Mouse (Mus musculus) liver, embryonic 14.5 days (tissue): ENCODE results near the gene Zwilch. TPM values are rescaled to one million over a fixed set of nuclear protein-coding genes. Genes with fewer than 3 reads are reported as not detected.

Source experiments
- ATAC-seq: fragments of 200-750 bp; cut with Nextera tagmentation; 2 replicates; pipeline ENCODE4 v1.8.0; 2017; ENCODE audit warnings: moderate number of reproducible peaks, mild to moderate bottlenecking, moderate library complexity; ENCODE audit not compliant: insufficient read depth
- DNase-seq, 3 experiments: peaks; one replicate each; pipeline ENCODE4 v3.0.0-alpha.2; 2012 to 2013; ENCODE audit warnings: low read depth in 3 of 3, low spot score in 3 of 3
- H3K27ac ChIP-seq: fragments of 300-500 bp; sonication (generic); 2 replicates; pipeline ENCODE4 v1.5.1; 2014; ENCODE audit warnings: moderate library complexity, mild to moderate bottlenecking, control low read depth, inconsistent platforms
- H3K27me3 ChIP-seq: fragments of 300-500 bp; sonication (generic); 2 replicates; pipeline ENCODE4 v1.6.1; 2014; ENCODE audit warnings: mild to moderate bottlenecking, low read length, moderate library complexity; ENCODE audit not compliant: control insufficient read depth, insufficient read depth
- H3K36me3 ChIP-seq: fragments of 300-500 bp; sonication (generic); replicated peaks from 2 replicates; pipeline ENCODE4 v1.6.1; 2014; ENCODE audit warnings: low read depth; ENCODE audit not compliant: control insufficient read depth, insufficient read depth
- H3K4me1 ChIP-seq, 2 experiments: fragments of 200-500 bp in 1 of 2; fragments of 300-500 bp in 1 of 2; sonication (generic) in 1 of 2; replicated peaks; 2 replicates each; pipeline ENCODE4 v1.6.1; 2012 to 2014; ENCODE audit warnings: antibody characterized with exemption in 1 of 2, inconsistent platforms in 1 of 2, low read length in 1 of 2; ENCODE audit not compliant: control insufficient read depth in 2 of 2, insufficient read depth in 2 of 2
- H3K4me2 ChIP-seq: fragments of 300-500 bp; sonication (generic); 2 replicates; pipeline ENCODE4 v1.6.1; 2014; ENCODE audit warnings: low read depth, mild to moderate bottlenecking, control low read depth, moderate library complexity
- H3K4me3 ChIP-seq, 2 experiments: fragments of 200-500 bp in 1 of 2; fragments of 300-500 bp in 1 of 2; sonication (generic) in 1 of 2; 2 replicates each; pipeline ENCODE4 v1.5.1; 2012 to 2014; ENCODE audit warnings: low read depth in 2 of 2, low read length in 2 of 2, mild to moderate bottlenecking in 2 of 2, control low read depth in 1 of 2, inconsistent platforms in 1 of 2, moderate library complexity in 1 of 2; ENCODE audit not compliant: insufficient read depth in 1 of 2
- H3K9ac ChIP-seq: fragments of 300-500 bp; sonication (generic); replicated peaks from 2 replicates; pipeline ENCODE4 v1.6.1; 2014; ENCODE audit warnings: mild to moderate bottlenecking, control low read depth, moderate library complexity
- H3K9me3 ChIP-seq: fragments of 300-500 bp; sonication (generic); 2 replicates; pipeline ENCODE4 v1.6.1; 2016; ENCODE audit warnings: low read length, mixed read lengths; ENCODE audit not compliant: control insufficient read depth
- CTCF ChIP-seq: IDR thresholded peaks from 2 replicates; pipeline ENCODE4 v1.5.1; 2016; ENCODE audit warnings: antibody characterized with exemption, low read depth, control low read depth
- EP300 ChIP-seq: IDR thresholded peaks from 2 replicates; pipeline ENCODE4 v1.6.1; 2016; ENCODE audit warnings: antibody characterized with exemption, low read depth
- WGBS: fragments of 180-500 bp; shearing (Covaris S2); extraction: QIAGEN DNeasy Blood & Tissue Kit; methylation state at CpG from one replicate; pipeline ENCODE4 v1.1.7; 2014; ENCODE audit not compliant: insufficient replicate concordance; 5-methylcytosine and 5-hydroxymethylcytosine counted together
- polyA plus RNA-seq, 2 experiments: library from polyadenylated mRNA; depleted of rRNA in 1 of 2; stranded (reverse) in 1 of 2; unstranded in 1 of 2; fragments of >200 nt; fragmentation: Nextera tagmentation in 1 of 2; extraction: Ambion mirVana in 1 of 2; gene quantifications; 2 replicates each; pipeline versions ENCODE4 v1.2.1 to v1.2.3; 2012 to 2014

Gene Zwilch
- polyA plus RNA-seq, 2 experiments = 11.8 to 34.4 TPM

DNA sequence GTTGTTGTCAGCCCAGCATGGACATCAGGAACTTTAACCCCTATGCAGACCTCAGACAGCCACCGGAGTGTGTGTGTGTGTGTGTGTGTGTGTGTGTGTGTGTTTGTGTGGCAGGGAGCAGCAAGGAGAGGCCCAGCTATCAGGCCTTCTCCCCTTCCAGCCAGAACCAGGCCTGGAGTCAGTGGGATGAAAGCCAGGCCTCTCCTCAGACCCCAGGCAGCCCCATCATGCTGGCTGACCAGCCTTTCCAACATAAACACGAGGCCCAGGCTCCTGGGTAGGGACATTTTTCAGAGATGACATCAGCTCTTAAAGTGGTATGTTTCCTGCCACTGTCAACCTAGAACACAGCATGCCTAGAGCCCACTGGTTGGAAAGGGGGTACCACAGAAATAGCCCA is 58.3 kb downstream of the Zwilch start:
- no peak for TF ChIP-seq EP300
- no peak for TF ChIP-seq CTCF
- no peak for ATAC-seq
- no peak overlapping the region for H3K4me2 ChIP-seq
- H3K9ac ChIP-seq = no peak overlapping the region
- H3K27ac ChIP-seq = no peak overlapping the region
- H3K36me3 ChIP-seq = no peaks in the 10 kb centered on the region
- H3K4me1 ChIP-seq = 0 out of 4 replicates have a peak, but pooled peaks cover 0 to 3% of the 10 kb centered on the region in 2 experiments
- H3K27me3 ChIP-seq = no peaks in the 10 kb centered on the region
- no peaks in the 10 kb centered on the region for H3K9me3 ChIP-seq
- DNase-seq = no peak
- WGBS = 30% methylated on average over 2 of the region's 2 CpGs
- no peak overlapping the region for H3K4me3 ChIP-seq

DNA sequence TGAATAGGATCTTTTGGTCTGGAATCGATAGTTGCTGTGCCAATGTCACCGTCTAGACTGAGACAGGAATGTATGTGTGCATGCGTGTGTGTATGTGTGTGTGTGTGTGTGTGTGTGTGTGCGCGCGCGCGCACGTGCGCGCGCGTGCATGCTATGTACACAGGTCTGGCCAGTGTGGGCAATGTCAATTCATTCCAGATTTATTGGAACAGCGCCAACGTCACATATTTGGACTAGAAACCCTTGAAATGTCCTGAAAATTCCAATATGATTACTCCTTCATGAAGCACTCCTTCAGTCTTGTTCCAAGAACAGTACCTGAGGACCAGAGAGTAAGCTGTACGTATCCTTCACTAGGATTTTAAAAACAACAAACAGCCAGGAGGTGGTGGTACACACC is 62.4 kb downstream of the Zwilch start:
- Histone ChIP-seq H3K4me2 (no peak overlapping the region), H3K9me3 (no peaks in the 10 kb centered on the region), H3K27me3 (no peaks in the 10 kb centered on the region), H3K36me3 (no peaks in the 10 kb centered on the region), H3K9ac (no peak overlapping the region), H3K4me1 (0 out of 4 replicates have a peak, but pooled peaks cover 0 to 3% of the 10 kb centered on the region in 2 experiments), H3K27ac (no peak overlapping the region), H3K4me3 (no peak overlapping the region)
- TF ChIP-seq CTCF (no peak), EP300 (no peak)
- 84% methylated on average over 16 of the region's 16 CpGs for WGBS
- DNase-seq = no peak
- no peak for ATAC-seq

DNA sequence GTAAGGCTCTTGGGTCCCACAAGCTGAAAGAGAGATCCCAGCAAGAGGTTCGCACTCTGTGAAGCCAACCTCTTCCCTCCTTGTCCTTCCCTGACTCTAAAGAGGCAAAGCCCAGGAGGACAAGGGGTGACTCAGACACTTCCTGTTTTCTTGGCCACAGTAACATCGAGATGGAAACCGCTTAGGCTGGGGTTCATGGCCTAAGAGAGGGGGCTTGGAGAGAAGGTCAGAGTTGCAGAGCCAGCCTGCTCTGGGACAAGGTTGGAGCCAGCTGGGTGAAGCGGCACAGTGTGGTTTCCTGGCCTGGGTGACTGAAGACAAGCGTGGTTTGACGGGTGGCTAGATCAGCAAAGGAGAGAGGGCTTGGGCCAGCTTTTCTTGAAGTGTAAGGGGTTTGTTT is 67.6 kb downstream of the Zwilch start:
- no peaks in the 10 kb centered on the region for H3K36me3 ChIP-seq
- H3K9ac ChIP-seq = no peak overlapping the region
- no peaks in the 10 kb centered on the region for H3K27me3 ChIP-seq
- no peak overlapping the region for H3K4me2 ChIP-seq
- ATAC-seq (no peak), DNase-seq (no peak)
- H3K27ac ChIP-seq = no peak overlapping the region
- no peaks in the 10 kb centered on the region for H3K4me1 ChIP-seq
- WGBS = 22% methylated on average over 6 of the region's 6 CpGs
- no peaks in the 10 kb centered on the region for H3K9me3 ChIP-seq
- no peak overlapping the region for H3K4me3 ChIP-seq
- TF ChIP-seq EP300 = no peak
- no peak for TF ChIP-seq CTCF

DNA sequence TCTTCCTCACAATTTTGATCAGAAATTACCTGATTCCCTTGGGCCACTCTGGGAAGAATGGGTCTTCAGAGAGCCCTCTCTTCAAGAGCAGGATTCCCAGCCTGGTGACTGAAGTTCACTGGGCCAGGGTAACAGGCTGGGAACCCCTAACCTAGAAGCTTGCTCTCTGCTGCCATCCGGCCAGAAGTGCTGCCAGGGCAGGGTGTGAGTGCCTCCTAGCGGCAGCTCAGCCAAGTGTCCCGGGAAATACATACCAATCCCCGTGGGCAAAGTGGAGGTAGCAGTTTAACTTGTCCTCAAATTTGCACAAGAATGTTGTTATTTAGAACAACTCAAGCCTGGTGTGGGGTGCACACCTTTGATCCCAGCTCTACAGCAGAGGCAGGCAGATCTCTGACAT is 72.5 kb downstream of the Zwilch start:
- Histone ChIP-seq H3K4me2 (no peak overlapping the region), H3K9me3 (no peaks in the 10 kb centered on the region), H3K4me3 (no peak overlapping the region), H3K36me3 (no peaks in the 10 kb centered on the region), H3K27ac (no peak overlapping the region), H3K27me3 (no peaks in the 10 kb centered on the region), H3K4me1 (no peaks in the 10 kb centered on the region), H3K9ac (no peak overlapping the region)
- ATAC-seq (no peak; the same call in 1 of the 2 replicates), DNase-seq (peak in 2 of 3 experiments; percentile 41 to 45)
- WGBS = 5% methylated on average over 4 of the region's 4 CpGs
- peak; percentile 99 for TF ChIP-seq CTCF
- no peak for TF ChIP-seq EP300

DNA sequence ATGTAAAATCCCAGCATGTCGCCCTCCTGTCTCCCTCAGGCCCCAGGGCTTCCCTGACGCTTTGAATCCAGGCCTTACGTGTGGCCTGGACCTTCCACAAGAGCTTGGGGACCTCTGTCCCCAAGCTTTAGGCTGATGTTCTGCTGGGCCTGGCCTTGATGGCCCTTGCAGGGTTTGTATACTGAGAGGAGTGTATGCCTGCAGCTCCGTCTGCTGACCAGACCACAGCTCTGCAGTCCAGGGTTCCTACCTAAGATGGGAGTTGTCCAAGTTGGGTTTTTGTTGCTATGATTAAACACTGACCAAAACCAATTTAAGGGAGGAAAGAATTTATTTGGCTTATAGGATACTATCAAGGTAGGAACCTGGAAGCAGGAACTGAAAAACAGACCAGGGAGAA is 74.6 kb downstream of the Zwilch start:
- TF ChIP-seq EP300 = no peak
- TF ChIP-seq CTCF = peak; percentile 51
- H3K4me3 ChIP-seq = no peak overlapping the region
- WGBS = 62% methylated on average over 4 of the region's 4 CpGs
- no peaks in the 10 kb centered on the region for H3K36me3 ChIP-seq
- H3K27me3 ChIP-seq = no peaks in the 10 kb centered on the region
- no peak overlapping the region for H3K9ac ChIP-seq
- DNase-seq (no peak), ATAC-seq (no peak)
- no peak overlapping the region for H3K27ac ChIP-seq
- H3K9me3 ChIP-seq = no peaks in the 10 kb centered on the region
- no peaks in the 10 kb centered on the region for H3K4me1 ChIP-seq
- no peak overlapping the region for H3K4me2 ChIP-seq
